Mouse (Mus musculus) midbrain, embryonic 11.5 days (tissue): ENCODE data around the gene Gm21310. TPM values are rescaled to one million over a fixed set of nuclear protein-coding genes. Genes with fewer than 3 reads are reported as not detected.
"Not testable (repeated sequence)": the region's sequence is repeated elsewhere in the genome, so short reads cannot be mapped to it uniquely, and the experiment has no call there.

Experiments used
- ATAC-seq: fragments of 200-750 bp; cut with Nextera tagmentation; 2 replicates; pipeline ENCODE4 v1.8.0; 2017; ENCODE audit warnings: moderate TSS enrichment, moderate library complexity; ENCODE audit not compliant: low FRiP score
- DNase-seq: peaks from one replicate; pipeline ENCODE4 v3.0.0; 2015; ENCODE audit warnings: low spot score; ENCODE audit errors: missing footprints
- H3K27ac ChIP-seq: fragments of 300-500 bp; sonication (generic); 2 replicates; pipeline ENCODE4 v1.5.1; 2014; ENCODE audit warnings: low read depth, low read length
- H3K27me3 ChIP-seq: fragments of 300-500 bp; sonication (generic); 2 replicates; pipeline ENCODE4 v1.6.1; 2014; ENCODE audit warnings: mild to moderate bottlenecking, low read length, moderate library complexity, mixed read lengths; ENCODE audit not compliant: control insufficient read depth, insufficient read depth
- H3K36me3 ChIP-seq: fragments of 300-500 bp; sonication (generic); 2 replicates; pipeline ENCODE4 v1.6.1; 2014; ENCODE audit warnings: mild to moderate bottlenecking, low read length, moderate library complexity, mixed read lengths; ENCODE audit not compliant: control insufficient read depth, insufficient read depth
- H3K4me1 ChIP-seq: fragments of 300-500 bp; sonication (generic); 2 replicates; pipeline ENCODE4 v1.6.1; 2014; ENCODE audit warnings: low read length; ENCODE audit not compliant: control insufficient read depth, insufficient read depth
- H3K4me2 ChIP-seq: fragments of 300-500 bp; sonication (generic); 2 replicates; pipeline ENCODE4 v1.6.1; 2014; ENCODE audit warnings: mild to moderate bottlenecking, moderate library complexity
- H3K4me3 ChIP-seq: fragments of 300-500 bp; sonication (generic); 2 replicates; pipeline ENCODE4 v1.5.1; 2014; ENCODE audit warnings: low read depth, low read length
- H3K9ac ChIP-seq: fragments of 300-500 bp; sonication (generic); 2 replicates; pipeline ENCODE4 v1.6.1; 2014; ENCODE audit warnings: low read length
- H3K9me3 ChIP-seq: fragments of 300-500 bp; sonication (generic); 2 replicates; pipeline ENCODE4 v1.6.1; 2016; ENCODE audit warnings: low read length; ENCODE audit not compliant: control insufficient read depth
- polyA plus RNA-seq: library from polyadenylated mRNA; unstranded; fragments of >200 nt; fragmentation: Nextera tagmentation; extraction: Ambion mirVana; gene quantifications from 2 replicates; pipeline ENCODE4 v1.2.1, GENCODE M21; 2014

Gene Gm21310
- not detected in 2 replicates for polyA plus RNA-seq

DNA sequence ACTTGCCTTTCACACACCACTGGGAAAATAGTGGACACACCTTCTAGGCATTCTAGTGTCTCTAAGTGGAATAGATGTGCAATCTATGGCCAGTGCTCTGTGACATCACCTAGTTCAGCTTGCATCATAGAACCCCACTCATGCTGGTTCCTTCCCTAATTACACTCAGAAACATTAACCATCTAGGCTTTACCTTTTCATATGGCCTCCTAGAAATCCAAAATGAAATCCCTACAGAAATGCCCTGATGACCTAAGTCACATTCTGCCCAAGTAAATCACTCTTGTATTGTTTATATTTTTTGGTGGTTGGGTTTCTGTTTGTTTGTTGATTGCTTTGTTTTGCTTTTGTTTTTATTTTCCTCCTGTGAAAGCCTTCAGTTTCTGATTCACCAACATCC is at the start of gene Gm21310:
TSS of gene Gm21310 (minus strand) at position 101 of the 400 bp plus-strand sequence.
- H3K9ac ChIP-seq, H3K9me3 ChIP-seq, H3K4me3 ChIP-seq, DNase-seq, ATAC-seq, H3K36me3 ChIP-seq, H3K4me2 ChIP-seq, H3K27me3 ChIP-seq, H3K27ac ChIP-seq, H3K4me1 ChIP-seq: not testable (repeated sequence)

Other genes with a start within 250 kb of the Gm21310 start
- gene Gm20834, start 177.4 kb upstream of the Gm21310 start, polyA plus RNA-seq = not detected in 2 replicates